Mouse (Mus musculus): Measurements from ENCODE around the gene Wfs1. TPM values are rescaled to one million over a fixed set of nuclear protein-coding genes. Genes with fewer than 3 reads are reported as not detected.

The Wfs1 gene
- total and polyA plus RNA-seq, 2 experiments from 2014 or later, result 12.9 to 16.9 TPM

GRCm38 (mm10) chr5:36988124-36988780 is 753 bp downstream of the Wfs1 start:
- peak overlapping the region; percentile 56 for H3K9ac ChIP-seq
- peak overlapping the region; percentile 92 for H3K4me2 ChIP-seq (ENCODE audit: low read depth)
- no peaks in the 10 kb centered on the region for H3K27me3 ChIP-seq (ENCODE audit: insufficient read depth, low read length)
- WGBS, result 13% methylated on average over 24 of the region's 24 CpGs
- H3K4me1 ChIP-seq (ENCODE audit: insufficient read depth), result peaks cover 9% of the 10 kb centered on the region; the same call in 1 of the 2 replicates
- H3K4me3 ChIP-seq (ENCODE audit: low read depth, low read length), result peak overlapping the region; percentile 44
- no peak overlapping the region for H3K27ac ChIP-seq (ENCODE audit: low read depth, low read length)
- no peaks in the 10 kb centered on the region for H3K36me3 ChIP-seq (ENCODE audit: insufficient read depth)
- H3K9me3 ChIP-seq (ENCODE audit: low read length), result no peaks in the 10 kb centered on the region
- peak; percentile 32 for ATAC-seq
- no peak; the same call in 1 of the 2 replicates for TF ChIP-seq CTCF (IDR thresholded peaks at IDR 0.05; ENCODE audit: low read depth)
- DNase-seq, result no peak

DNA sequence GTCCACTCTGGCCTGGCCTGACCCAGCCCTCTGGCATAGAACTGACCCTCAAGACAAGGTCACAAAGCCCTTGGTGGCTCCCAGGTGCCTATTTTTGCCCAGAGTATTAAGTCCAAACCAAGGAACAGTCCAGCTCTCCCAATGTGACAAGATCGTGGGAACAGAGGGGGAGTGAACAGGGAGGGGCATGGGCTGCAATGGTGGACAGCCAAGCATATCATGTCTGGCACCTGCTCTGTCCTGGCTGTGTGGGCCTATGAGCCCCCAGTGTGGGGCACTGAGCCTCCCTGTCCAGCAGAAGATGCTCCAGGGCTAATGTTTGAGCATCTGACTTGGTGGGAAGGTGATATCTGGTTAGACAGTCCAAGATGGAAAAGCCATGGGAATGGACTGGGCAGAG is 2.4 kb downstream of the Wfs1 start:
- Histone ChIP-seq H3K27me3 (ENCODE audit: insufficient read depth, low read length) (no peaks in the 10 kb centered on the region), H3K4me3 (ENCODE audit: low read depth, low read length) (no peak overlapping the region), H3K4me1 (ENCODE audit: insufficient read depth) (peaks cover 9% of the 10 kb centered on the region; the same call in 1 of the 2 replicates), H3K36me3 (ENCODE audit: insufficient read depth) (no peaks in the 10 kb centered on the region), H3K9ac (no peak overlapping the region), H3K4me2 (ENCODE audit: low read depth) (no peak overlapping the region), H3K27ac (ENCODE audit: low read depth, low read length) (no peak overlapping the region), H3K9me3 (ENCODE audit: low read length) (no peaks in the 10 kb centered on the region)
- DNase-seq, result no peak
- no peak for ATAC-seq
- TF ChIP-seq CTCF (IDR thresholded peaks at IDR 0.05; ENCODE audit: low read depth), result no peak
- WGBS, result 82% methylated on average over 1 of the region's 1 CpGs

DNA sequence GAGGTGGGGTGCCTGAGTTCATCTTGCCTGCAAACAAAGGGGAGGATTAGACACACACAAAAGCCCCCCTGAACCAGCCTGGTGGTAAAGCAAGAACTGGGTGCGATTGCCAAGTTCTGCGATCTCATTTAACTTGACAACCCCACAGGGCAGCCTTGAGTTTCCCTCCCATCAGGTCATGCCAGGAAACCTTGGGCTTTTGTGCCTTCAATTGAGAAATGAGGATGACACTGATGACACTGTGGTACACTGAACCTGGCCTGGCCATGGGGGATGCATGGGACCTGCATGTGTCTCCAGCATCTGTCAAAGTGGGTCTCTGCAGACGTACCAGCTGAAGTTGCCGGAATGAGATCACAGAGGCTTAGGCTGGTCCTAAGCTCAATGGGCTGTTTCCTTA is 6.7 kb downstream of the Wfs1 start:
- ATAC-seq, result no peak
- no peak for DNase-seq
- no peak for TF ChIP-seq CTCF (IDR thresholded peaks at IDR 0.05; ENCODE audit: low read depth)
- H3K27ac ChIP-seq (ENCODE audit: low read depth, low read length), result no peak overlapping the region
- no peak overlapping the region for H3K4me3 ChIP-seq (ENCODE audit: low read depth, low read length)
- H3K27me3 ChIP-seq (ENCODE audit: insufficient read depth, low read length), result no peaks in the 10 kb centered on the region
- no peak overlapping the region for H3K9ac ChIP-seq
- no peaks in the 10 kb centered on the region; the same call in 1 of the 2 replicates for H3K36me3 ChIP-seq (ENCODE audit: insufficient read depth)
- no peaks in the 10 kb centered on the region for H3K9me3 ChIP-seq (ENCODE audit: low read length)
- no peaks in the 10 kb centered on the region for H3K4me1 ChIP-seq (ENCODE audit: insufficient read depth)
- H3K4me2 ChIP-seq (ENCODE audit: low read depth), result no peak overlapping the region
- 61% methylated on average over 4 of the region's 4 CpGs for WGBS

GRCm38 (mm10) chr5:36979631-36980030 is 9.4 kb downstream of the Wfs1 start:
- no peak for TF ChIP-seq CTCF (IDR thresholded peaks at IDR 0.05; ENCODE audit: low read depth)
- no peaks in the 10 kb centered on the region for H3K27me3 ChIP-seq (ENCODE audit: insufficient read depth, low read length)
- DNase-seq, result no peak
- no peak for ATAC-seq
- H3K9ac ChIP-seq, result no peak overlapping the region
- H3K4me1 ChIP-seq (ENCODE audit: insufficient read depth), result no peaks in the 10 kb centered on the region
- no peak overlapping the region for H3K4me3 ChIP-seq (ENCODE audit: low read depth, low read length)
- H3K36me3 ChIP-seq (ENCODE audit: insufficient read depth), result no peaks in the 10 kb centered on the region; the same call in 1 of the 2 replicates
- H3K27ac ChIP-seq (ENCODE audit: low read depth, low read length), result no peak overlapping the region
- WGBS, result 84% methylated on average over 7 of the region's 7 CpGs
- H3K9me3 ChIP-seq (ENCODE audit: low read length), result no peaks in the 10 kb centered on the region
- H3K4me2 ChIP-seq (ENCODE audit: low read depth), result no peak overlapping the region

DNA sequence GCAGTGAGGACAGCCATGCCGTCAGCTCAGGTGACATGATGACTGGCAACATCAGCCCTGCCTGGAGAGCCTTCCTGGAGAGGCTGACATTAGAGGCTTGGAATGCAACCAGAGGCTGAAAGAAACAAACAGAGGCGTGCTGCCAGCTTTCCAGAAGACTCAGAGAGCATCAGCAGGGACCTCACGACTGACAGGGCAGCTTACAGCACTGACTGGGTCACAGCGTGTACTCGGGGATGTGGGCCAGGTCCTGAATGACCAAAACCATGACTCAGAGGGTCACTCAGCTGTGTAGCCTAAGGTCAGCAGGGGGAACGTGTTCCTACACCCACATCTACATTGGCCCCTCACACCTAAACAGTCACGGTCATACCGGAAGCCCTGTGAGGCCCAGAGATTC is 10.0 kb downstream of the Wfs1 start:
- TF ChIP-seq CTCF (IDR thresholded peaks at IDR 0.05; ENCODE audit: low read depth), result no peak

DNA sequence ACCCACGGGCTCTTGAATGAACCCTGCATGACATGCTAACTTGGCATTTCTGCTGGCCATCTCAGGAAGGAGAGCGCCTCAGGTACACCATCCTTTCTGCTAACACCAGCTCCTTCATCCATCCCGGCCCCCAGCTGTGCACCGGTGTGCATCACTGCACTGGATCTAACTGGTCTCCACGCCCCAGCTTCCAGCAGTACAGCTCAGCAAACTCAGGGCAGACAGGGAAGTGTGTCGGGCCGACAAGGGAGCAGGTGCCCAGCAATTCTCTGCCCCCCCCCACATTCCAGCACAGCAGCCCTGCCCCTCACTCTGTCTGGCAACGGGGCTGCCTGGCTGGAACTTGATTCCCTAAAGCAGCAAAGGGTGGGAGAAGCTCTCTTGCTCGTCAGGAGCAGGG is 11.2 kb downstream of the Wfs1 start:
- WGBS, result 66% methylated on average over 9 of the region's 9 CpGs
- no peak overlapping the region for H3K4me2 ChIP-seq (ENCODE audit: low read depth)
- no peak overlapping the region for H3K9ac ChIP-seq
- no peak for ATAC-seq
- H3K4me1 ChIP-seq (ENCODE audit: insufficient read depth), result no peaks in the 10 kb centered on the region
- no peak for TF ChIP-seq CTCF (IDR thresholded peaks at IDR 0.05; ENCODE audit: low read depth)
- H3K27me3 ChIP-seq (ENCODE audit: insufficient read depth, low read length), result no peaks in the 10 kb centered on the region
- H3K27ac ChIP-seq (ENCODE audit: low read depth, low read length), result no peak overlapping the region
- H3K36me3 ChIP-seq (ENCODE audit: insufficient read depth), result no peaks in the 10 kb centered on the region; the same call in 1 of the 2 replicates
- no peak for DNase-seq
- no peak overlapping the region for H3K4me3 ChIP-seq (ENCODE audit: low read depth, low read length)
- no peaks in the 10 kb centered on the region for H3K9me3 ChIP-seq (ENCODE audit: low read length)

More for the DNA sequence above, 10.0 kb downstream of the Wfs1 start:
- WGBS, result 82% methylated on average over 8 of the region's 8 CpGs
- H3K4me3 ChIP-seq (ENCODE audit: low read depth, low read length), result no peak overlapping the region
- H3K27me3 ChIP-seq (ENCODE audit: insufficient read depth, low read length), result no peaks in the 10 kb centered on the region
- ATAC-seq, result no peak
- no peaks in the 10 kb centered on the region; the same call in 1 of the 2 replicates for H3K36me3 ChIP-seq (ENCODE audit: insufficient read depth)
- no peak overlapping the region for H3K27ac ChIP-seq (ENCODE audit: low read depth, low read length)
- DNase-seq, result no peak
- H3K4me2 ChIP-seq (ENCODE audit: low read depth), result no peak overlapping the region
- no peaks in the 10 kb centered on the region for H3K9me3 ChIP-seq (ENCODE audit: low read length)
- H3K4me1 ChIP-seq (ENCODE audit: insufficient read depth), result no peaks in the 10 kb centered on the region
- H3K9ac ChIP-seq, result no peak overlapping the region

GRCm38 (mm10) chr5:36975336-36975735 is 13.7 kb downstream of the Wfs1 start:
- Histone ChIP-seq H3K4me1 (ENCODE audit: insufficient read depth) (no peaks in the 10 kb centered on the region), H3K9ac (no peak overlapping the region), H3K4me2 (ENCODE audit: low read depth) (no peak overlapping the region), H3K27me3 (ENCODE audit: insufficient read depth, low read length) (no peaks in the 10 kb centered on the region), H3K4me3 (ENCODE audit: low read depth, low read length) (no peak overlapping the region), H3K36me3 (ENCODE audit: insufficient read depth) (peaks cover 4% of the 10 kb centered on the region; the same call in 1 of the 2 replicates), H3K9me3 (ENCODE audit: low read length) (no peaks in the 10 kb centered on the region), H3K27ac (ENCODE audit: low read depth, low read length) (no peak overlapping the region)
- ATAC-seq, result no peak
- WGBS, result 88% methylated on average over 13 of the region's 13 CpGs
- DNase-seq, result no peak
- no peak for TF ChIP-seq CTCF (IDR thresholded peaks at IDR 0.05; ENCODE audit: low read depth)

All from forebrain, postnatal 0 days (tissue).